Mouse (Mus musculus) forebrain, embryonic 16.5 days (tissue): Measurements from ENCODE around the gene Huwe1. TPM values are rescaled to one million over a fixed set of nuclear protein-coding genes. Genes with fewer than 3 reads are reported as not detected.

Experiments used
- ATAC-seq: fragments of 200-750 bp; cut with Nextera tagmentation; 2 replicates; pipeline ENCODE4 v1.8.0; 2017; ENCODE audit warnings: mild to moderate bottlenecking, moderate library complexity
- H3K27ac ChIP-seq: fragments of 300-500 bp; sonication (generic); 2 replicates; pipeline ENCODE4 v1.5.1; 2014; ENCODE audit warnings: low read length, control low read depth
- H3K27me3 ChIP-seq: fragments of 300-500 bp; sonication (generic); replicated peaks from 2 replicates; pipeline ENCODE4 v1.6.1; 2014; ENCODE audit warnings: low read length; ENCODE audit not compliant: control insufficient read depth, insufficient read depth
- H3K36me3 ChIP-seq: fragments of 300-500 bp; sonication (generic); 2 replicates; pipeline ENCODE4 v1.6.1; 2014; ENCODE audit not compliant: control insufficient read depth, insufficient read depth
- H3K4me1 ChIP-seq: fragments of 300-500 bp; sonication (generic); replicated peaks from 2 replicates; pipeline ENCODE4 v1.6.1; 2014; ENCODE audit warnings: low read length; ENCODE audit not compliant: control insufficient read depth, insufficient read depth
- H3K4me2 ChIP-seq: fragments of 300-500 bp; sonication (generic); 2 replicates; pipeline ENCODE4 v1.6.1; 2014; ENCODE audit warnings: mild to moderate bottlenecking, low read length, control low read depth
- H3K4me3 ChIP-seq: fragments of 300-500 bp; sonication (generic); replicated peaks from 2 replicates; pipeline ENCODE4 v1.5.1; 2014; ENCODE audit warnings: mild to moderate bottlenecking, low read length, control low read depth
- H3K9ac ChIP-seq: fragments of 300-500 bp; sonication (generic); replicated peaks from 2 replicates; pipeline ENCODE4 v1.6.1; 2014; ENCODE audit warnings: low read depth, low read length, control low read depth
- H3K9me3 ChIP-seq: fragments of 300-500 bp; sonication (generic); 2 replicates; pipeline ENCODE4 v1.6.1; 2016; ENCODE audit warnings: low read length; ENCODE audit not compliant: control insufficient read depth
- WGBS: fragments of 180-500 bp; shearing (Covaris S2); extraction: QIAGEN DNeasy Blood & Tissue Kit; methylation state at CpG from one replicate; pipeline ENCODE4 v1.1.7; 2014; 5-methylcytosine and 5-hydroxymethylcytosine counted together
- polyA plus RNA-seq: library from polyadenylated mRNA; unstranded; fragments of >200 nt; fragmentation: Nextera tagmentation; extraction: Ambion mirVana; gene quantifications from 2 replicates; pipeline ENCODE4 v1.2.1, GENCODE M21; 2015

Huwe1 gene
- polyA plus RNA-seq, 1 experiment from 2014 or later: 65.5 TPM

DNA sequence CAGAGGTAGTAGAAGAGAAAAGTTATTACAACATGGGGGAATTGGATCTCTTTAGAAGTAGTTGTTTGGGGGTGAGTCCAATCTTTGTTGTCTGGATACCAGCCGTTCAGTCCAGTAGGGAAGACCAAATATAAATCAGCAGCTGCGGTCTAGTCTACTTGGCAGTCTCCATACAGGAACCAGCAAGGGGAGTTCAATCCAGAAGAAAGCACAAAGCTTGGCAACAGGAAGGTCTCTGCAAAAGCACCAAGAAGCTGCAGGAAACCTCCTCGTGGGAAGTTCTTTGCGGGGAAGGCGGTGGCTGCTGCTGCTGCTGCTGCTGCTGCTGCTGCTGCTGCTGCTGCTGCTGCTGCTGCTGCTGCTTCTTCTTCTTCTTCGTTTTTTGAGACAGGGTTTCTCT lies 10.9 kb downstream of the Huwe1 start:
- Histone ChIP-seq H3K4me2 (no peak overlapping the region), H3K27ac (no peak overlapping the region), H3K4me3 (no peak overlapping the region), H3K4me1 (no peaks in the 10 kb centered on the region), H3K9ac (no peak overlapping the region), H3K9me3 (no peaks in the 10 kb centered on the region), H3K27me3 (no peaks in the 10 kb centered on the region), H3K36me3 (no peaks in the 10 kb centered on the region)
- 85% methylated on average over 6 of the region's 6 CpGs for WGBS
- ATAC-seq: no peak

DNA sequence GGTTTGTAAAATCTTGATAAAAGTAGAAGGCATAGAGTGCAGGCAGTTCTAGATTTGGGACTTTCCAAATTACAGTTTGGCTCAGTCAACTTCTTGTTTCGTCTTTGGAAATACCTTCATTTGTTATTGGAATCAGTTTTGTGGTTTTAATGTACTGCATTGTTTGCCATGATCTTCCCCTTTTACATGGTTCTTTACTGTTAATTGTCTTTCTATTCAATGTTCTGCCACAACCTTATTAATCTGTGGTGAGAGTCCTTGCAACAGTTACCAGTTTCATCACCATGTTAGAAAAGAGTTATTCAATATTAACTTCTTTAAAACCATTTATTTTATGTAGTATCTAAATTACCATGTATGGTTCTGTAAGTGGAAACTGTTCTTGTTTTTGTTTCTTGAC lies 13.0 kb downstream of the Huwe1 start:
- 84% methylated on average over 1 of the region's 1 CpGs for WGBS
- no peaks in the 10 kb centered on the region for H3K9me3 ChIP-seq
- H3K4me3 ChIP-seq: no peak overlapping the region
- no peaks in the 10 kb centered on the region for H3K36me3 ChIP-seq
- no peak for ATAC-seq
- H3K4me2 ChIP-seq: no peak overlapping the region
- no peak overlapping the region for H3K27ac ChIP-seq
- no peaks in the 10 kb centered on the region for H3K4me1 ChIP-seq
- no peak overlapping the region for H3K9ac ChIP-seq
- no peaks in the 10 kb centered on the region for H3K27me3 ChIP-seq

GRCm38 (mm10) chrX:151817712-151818111 lies 17.1 kb downstream of the Huwe1 start:
- no peak overlapping the region for H3K27ac ChIP-seq
- no peak overlapping the region for H3K4me3 ChIP-seq
- H3K4me2 ChIP-seq: no peak overlapping the region
- H3K9me3 ChIP-seq: no peaks in the 10 kb centered on the region
- H3K4me1 ChIP-seq: no peaks in the 10 kb centered on the region
- WGBS: 74% methylated on average over 3 of the region's 3 CpGs
- H3K36me3 ChIP-seq: no peaks in the 10 kb centered on the region
- no peaks in the 10 kb centered on the region for H3K27me3 ChIP-seq
- H3K9ac ChIP-seq: no peak overlapping the region
- no peak for ATAC-seq

- no peaks in the 10 kb centered on the region for H3K36me3 ChIP-seq
- no peak overlapping the region for H3K4me2 ChIP-seq
- no peaks in the 10 kb centered on the region for H3K4me1 ChIP-seq
- no peaks in the 10 kb centered on the region for H3K9me3 ChIP-seq
- WGBS: 100% methylated on average over 1 of the region's 1 CpGs
- H3K27me3 ChIP-seq: no peaks in the 10 kb centered on the region
- no peak overlapping the region for H3K9ac ChIP-seq
- H3K27ac ChIP-seq: no peak overlapping the region
- H3K4me3 ChIP-seq: no peak overlapping the region
- no peak for ATAC-seq
Measured at GRCm38 (mm10) chrX:151828971-151829370, 28.4 kb downstream of the Huwe1 start.

- ATAC-seq: no peak
- Histone ChIP-seq H3K27ac (no peak overlapping the region), H3K9me3 (no peaks in the 10 kb centered on the region), H3K27me3 (no peaks in the 10 kb centered on the region), H3K36me3 (no peaks in the 10 kb centered on the region), H3K4me1 (no peaks in the 10 kb centered on the region), H3K4me2 (no peak overlapping the region), H3K4me3 (no peak overlapping the region), H3K9ac (no peak overlapping the region)
Measured at GRCm38 (mm10) chrX:151831260-151831659, 30.7 kb downstream of the Huwe1 start.

DNA sequence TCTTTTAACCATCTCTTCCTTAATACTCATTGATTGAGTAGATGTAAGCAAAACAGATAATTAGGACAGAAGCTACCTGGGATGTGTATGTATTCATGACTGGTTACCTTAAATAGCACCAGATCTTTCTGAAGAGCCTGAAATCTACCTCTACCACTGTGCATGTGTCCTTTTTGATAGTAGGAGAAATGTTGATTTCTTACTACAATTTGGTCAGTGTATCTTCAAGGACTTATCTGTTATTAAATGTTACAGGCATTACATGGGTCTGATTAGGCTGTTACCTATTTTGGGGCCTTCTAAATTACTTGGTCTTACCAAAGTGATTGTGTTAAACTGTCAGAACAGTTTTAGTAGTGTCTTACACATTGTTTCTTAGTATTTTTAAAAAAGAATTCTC lies 32.4 kb downstream of the Huwe1 start:
- no peak for ATAC-seq
- Histone ChIP-seq H3K4me2 (no peak overlapping the region), H3K27me3 (no peaks in the 10 kb centered on the region), H3K9me3 (no peaks in the 10 kb centered on the region), H3K27ac (no peak overlapping the region), H3K36me3 (no peaks in the 10 kb centered on the region), H3K4me3 (no peak overlapping the region), H3K4me1 (no peaks in the 10 kb centered on the region), H3K9ac (no peak overlapping the region)

DNA sequence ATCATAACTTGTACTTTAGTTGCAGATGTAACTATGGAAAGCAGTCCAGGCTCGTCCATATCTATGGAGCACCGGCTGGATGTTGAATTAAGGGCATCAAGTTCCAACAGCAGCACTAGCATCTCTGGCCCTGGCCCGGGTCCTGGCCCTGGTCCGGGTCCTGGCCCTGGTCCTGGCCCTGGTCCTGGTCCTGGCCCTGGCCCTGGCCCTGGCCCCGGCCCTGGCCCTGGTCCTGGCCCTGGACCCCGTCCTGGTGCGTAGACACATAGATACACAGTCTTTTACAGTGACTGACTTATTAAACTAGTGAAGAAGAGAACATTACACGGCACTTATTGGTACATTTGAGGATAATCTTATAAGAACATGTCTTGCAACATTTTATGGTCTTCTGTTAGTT lies 58.8 kb downstream of the Huwe1 start:
- 89% methylated on average over 8 of the region's 8 CpGs for WGBS
- no peak for ATAC-seq
- peaks cover 3% of the 10 kb centered on the region; the same call in 1 of the 2 replicates for H3K27me3 ChIP-seq
- H3K9me3 ChIP-seq: no peaks in the 10 kb centered on the region
- no peak overlapping the region for H3K27ac ChIP-seq
- no peak overlapping the region for H3K9ac ChIP-seq
- no peaks in the 10 kb centered on the region for H3K4me1 ChIP-seq
- H3K36me3 ChIP-seq: peaks cover 9% of the 10 kb centered on the region; the same call in 1 of the 2 replicates
- H3K4me3 ChIP-seq: no peak overlapping the region
- H3K4me2 ChIP-seq: no peak overlapping the region

DNA sequence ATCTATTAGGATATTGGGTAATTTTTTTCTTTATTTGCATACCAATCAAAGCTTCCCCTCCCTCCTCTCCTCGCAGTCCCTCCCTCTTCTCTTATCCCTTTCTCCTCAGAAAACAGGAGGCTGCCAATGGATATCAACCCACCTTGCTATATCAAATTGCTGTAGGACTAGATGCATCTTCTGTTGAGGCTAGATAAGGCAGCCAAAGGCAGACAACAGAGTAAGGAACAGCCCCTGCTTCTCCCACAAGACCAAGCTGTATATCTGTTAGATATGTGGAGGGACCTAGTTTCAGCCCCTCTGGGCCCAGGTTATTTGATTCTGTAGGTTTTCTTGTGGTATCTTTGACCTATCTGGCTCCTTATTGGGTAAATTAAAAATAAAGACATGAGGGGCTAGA lies 110.1 kb downstream of the Huwe1 start:
- Histone ChIP-seq H3K9me3 (no peaks in the 10 kb centered on the region), H3K4me2 (no peak overlapping the region), H3K27me3 (no peaks in the 10 kb centered on the region; the same call in 1 of the 2 replicates), H3K36me3 (peaks cover 19% of the 10 kb centered on the region), H3K4me1 (no peaks in the 10 kb centered on the region), H3K27ac (no peak overlapping the region), H3K9ac (no peak overlapping the region), H3K4me3 (no peak overlapping the region)
- no peak for ATAC-seq
- 75% methylated on average over 1 of the region's 1 CpGs for WGBS

GRCm38 (mm10) chrX:151912267-151912666 lies 111.7 kb downstream of the Huwe1 start:
- H3K36me3 ChIP-seq: peaks cover 15% of the 10 kb centered on the region
- H3K9ac ChIP-seq: no peak overlapping the region
- ATAC-seq: no peak
- no peaks in the 10 kb centered on the region for H3K27me3 ChIP-seq
- H3K4me3 ChIP-seq: no peak overlapping the region
- 88% methylated on average over 4 of the region's 4 CpGs for WGBS
- no peaks in the 10 kb centered on the region for H3K4me1 ChIP-seq
- no peaks in the 10 kb centered on the region for H3K9me3 ChIP-seq
- H3K4me2 ChIP-seq: no peak overlapping the region
- H3K27ac ChIP-seq: no peak overlapping the region

DNA sequence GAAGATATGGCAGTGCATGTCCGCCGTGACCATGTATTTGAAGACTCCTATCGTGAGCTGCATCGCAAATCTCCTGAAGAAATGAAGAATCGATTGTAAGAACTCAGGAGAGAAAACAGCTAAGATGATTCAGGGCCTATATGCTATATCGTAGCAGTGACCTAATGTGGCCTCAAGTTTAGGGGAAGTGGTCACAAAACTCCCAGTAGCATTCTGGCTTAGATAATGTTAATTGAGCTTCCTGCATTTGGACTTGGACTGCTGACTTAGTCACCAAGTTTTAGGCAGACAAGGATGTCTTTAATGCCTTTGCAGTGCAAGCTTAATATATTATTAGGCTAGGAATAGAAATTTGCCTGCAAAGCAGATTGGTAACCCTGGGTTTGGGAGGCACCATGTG lies 128.8 kb downstream of the Huwe1 start:
- WGBS: 98% methylated on average over 6 of the region's 6 CpGs
- Histone ChIP-seq H3K4me3 (no peak overlapping the region), H3K27ac (no peak overlapping the region), H3K4me2 (no peak overlapping the region), H3K27me3 (no peaks in the 10 kb centered on the region), H3K36me3 (peaks cover 35% of the 10 kb centered on the region), H3K9me3 (no peaks in the 10 kb centered on the region), H3K9ac (no peak overlapping the region), H3K4me1 (no peaks in the 10 kb centered on the region)
- ATAC-seq: no peak
